Mouse (Mus musculus): Measurements from ENCODE around the gene Pip4p1. TPM values are rescaled to one million over a fixed set of nuclear protein-coding genes. Genes with fewer than 3 reads are reported as not detected.
"Not testable (repeated sequence)": the region's sequence is repeated elsewhere in the genome, so short reads cannot be mapped to it uniquely, and the experiment has no call there.

Gene Pip4p1
- polyA plus RNA-seq, 1 experiment = 156 TPM

- DNase-seq (ENCODE audit: extremely low spot score in 1 of 2, low spot score in 1 of 2) = peak; percentile 81 to 89
Measured at GRCm38 (mm10) chr14:50943932-50944667, 13.4 kb upstream of the Pip4p1 start, which contains the start of gene Gm49342. Gene Gm49342, plus strand, starts transcription at chr14:50944517.

- no peak for DNase-seq (ENCODE audit: extremely low spot score in 1 of 2, low spot score in 1 of 2)
Measured at GRCm38 (mm10) chr14:50938940-50939339, 8.3 kb upstream of the Pip4p1 start.

- DNase-seq (ENCODE audit: extremely low spot score in 1 of 2, low spot score in 1 of 2) = no peak
Measured at GRCm38 (mm10) chr14:50938119-50938908, 7.7 kb upstream of the Pip4p1 start.

GRCm38 (mm10) chr14:50936649-50937048 lies 6.0 kb upstream of the Pip4p1 start:
- no peak for DNase-seq (ENCODE audit: extremely low spot score in 1 of 2, low spot score in 1 of 2)

DNA sequence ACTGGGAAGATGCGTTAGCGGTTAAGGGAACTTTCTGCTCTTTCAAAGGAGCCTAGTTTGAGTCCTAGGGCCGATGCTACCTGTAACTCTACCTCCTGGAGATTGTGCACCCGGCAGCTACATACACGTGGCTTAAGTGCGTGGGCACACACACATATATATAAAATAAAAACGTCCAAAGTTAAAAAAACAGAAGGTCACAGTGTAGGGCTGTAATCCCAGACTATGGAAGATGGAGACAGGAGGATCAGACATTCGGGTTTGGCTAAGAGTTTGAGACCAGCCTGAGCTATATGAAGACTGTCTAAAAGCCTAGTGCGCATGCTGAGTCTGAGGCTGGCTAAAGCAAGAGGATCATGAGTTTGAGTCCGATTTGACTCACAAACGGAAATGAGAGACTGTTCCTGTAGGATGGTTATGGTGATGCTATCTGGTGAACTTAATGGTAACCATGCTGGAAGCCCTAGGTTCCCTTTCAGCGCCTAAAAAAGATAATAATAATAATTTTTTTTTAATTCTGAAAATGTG lies 901 bp upstream of the Pip4p1 start:
- no peak for DNase-seq (ENCODE audit: extremely low spot score in 1 of 2, low spot score in 1 of 2)

GRCm38 (mm10) chr14:50930377-50930753 lies 291 bp downstream of the Pip4p1 start:
- peak; percentile 22 to 47 for DNase-seq (ENCODE audit: extremely low spot score in 1 of 2, low spot score in 1 of 2)

DNA sequence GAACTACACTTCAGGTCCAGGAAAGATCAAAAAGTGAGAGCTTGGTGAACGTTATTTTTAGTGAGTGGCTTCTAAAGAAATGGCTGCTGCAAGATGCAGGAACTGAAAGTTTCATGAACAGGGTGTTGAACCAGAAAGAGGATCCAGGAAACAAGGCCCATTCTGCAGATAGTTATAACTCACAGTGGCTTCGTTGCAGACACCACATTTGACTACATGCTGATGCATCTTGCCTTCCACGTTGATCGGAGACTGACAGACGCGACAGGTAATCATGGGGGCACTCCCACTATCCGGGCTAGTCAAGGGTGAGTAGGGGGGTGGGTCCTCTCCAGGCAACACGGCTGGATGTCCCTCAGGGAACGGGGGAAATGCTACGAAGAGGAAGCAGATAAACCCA lies 705 bp downstream of the Pip4p1 start:
- DNase-seq (ENCODE audit: extremely low spot score in 1 of 2, low spot score in 1 of 2) = no peak

- DNase-seq (ENCODE audit: extremely low spot score in 1 of 2, low spot score in 1 of 2) = no peak
Measured at GRCm38 (mm10) chr14:50927366-50927765, 3.3 kb downstream of the Pip4p1 start.

DNA sequence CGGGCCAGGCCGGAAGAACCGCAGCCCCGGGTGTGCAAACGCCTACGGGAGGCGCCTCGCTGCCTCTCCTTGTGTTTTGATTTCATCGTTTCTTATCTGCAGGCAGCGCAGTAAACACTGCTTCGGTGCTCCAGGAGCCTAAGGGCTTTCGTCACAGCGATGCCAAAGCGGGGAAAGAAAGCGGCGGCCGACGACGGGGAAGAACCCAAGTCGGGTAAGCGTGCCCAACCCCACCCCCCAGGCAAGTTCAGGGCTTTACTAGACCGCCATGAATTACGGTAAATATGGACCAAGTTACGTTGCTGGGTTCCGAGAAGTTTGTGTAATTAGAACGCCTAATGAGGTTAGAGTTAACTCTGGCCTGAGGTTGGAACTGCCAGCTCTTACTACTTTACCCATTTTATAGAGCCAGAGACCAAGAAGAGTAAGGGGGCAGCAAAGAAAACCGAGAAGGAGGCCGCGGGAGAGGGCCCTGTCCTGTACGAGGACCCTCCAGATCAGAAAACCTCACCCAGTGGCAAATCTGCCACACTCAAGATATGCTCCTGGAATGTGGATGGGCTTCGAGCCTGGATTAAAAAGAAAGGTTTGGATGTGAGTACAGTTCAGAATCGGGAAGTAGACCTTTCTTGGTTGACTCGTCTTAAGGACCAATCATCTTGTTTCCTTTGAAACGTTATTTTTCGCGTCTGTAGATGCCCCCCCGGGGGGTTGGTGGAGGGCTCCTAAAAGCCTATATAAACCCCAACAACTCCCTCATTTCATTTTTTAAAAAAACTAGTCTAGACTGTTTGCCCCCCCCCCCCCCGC lies 5.3 kb downstream of the Pip4p1 start:
- peak in 1 of 2 experiments; percentile 17 for DNase-seq (ENCODE audit: extremely low spot score in 1 of 2, low spot score in 1 of 2)

- peak; percentile 96 to 98 for DNase-seq (ENCODE audit: extremely low spot score in 1 of 2, low spot score in 1 of 2)
Measured at GRCm38 (mm10) chr14:50924281-50925064, 6.2 kb downstream of the Pip4p1 start, which contains the start of the genes Osgep and Apex1. Gene Osgep, minus strand, starts transcription at chr14:50924893. Gene Apex1, plus strand, starts transcription at chr14:50924968.

DNA sequence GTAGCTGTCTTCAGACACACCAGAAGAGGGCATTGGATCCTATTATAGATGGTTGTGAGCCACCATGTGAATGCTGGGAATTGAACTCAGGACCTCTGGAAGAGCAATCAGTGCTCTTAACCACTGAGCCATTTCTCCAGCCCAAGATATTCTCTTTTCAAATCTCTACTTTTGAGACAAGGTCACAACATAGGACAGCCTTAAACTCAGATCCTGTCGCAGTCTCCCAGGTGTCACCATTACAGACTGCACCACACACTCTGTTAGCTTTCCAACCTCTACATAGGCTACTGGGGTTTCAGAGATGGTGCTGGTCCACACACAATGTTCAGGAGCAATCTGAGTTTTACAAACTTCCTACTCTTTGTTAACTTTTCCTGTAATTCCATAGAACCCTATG lies 7.2 kb downstream of the Pip4p1 start:
- DNase-seq (ENCODE audit: extremely low spot score in 1 of 2, low spot score in 1 of 2) = not testable (repeated sequence)

DNA sequence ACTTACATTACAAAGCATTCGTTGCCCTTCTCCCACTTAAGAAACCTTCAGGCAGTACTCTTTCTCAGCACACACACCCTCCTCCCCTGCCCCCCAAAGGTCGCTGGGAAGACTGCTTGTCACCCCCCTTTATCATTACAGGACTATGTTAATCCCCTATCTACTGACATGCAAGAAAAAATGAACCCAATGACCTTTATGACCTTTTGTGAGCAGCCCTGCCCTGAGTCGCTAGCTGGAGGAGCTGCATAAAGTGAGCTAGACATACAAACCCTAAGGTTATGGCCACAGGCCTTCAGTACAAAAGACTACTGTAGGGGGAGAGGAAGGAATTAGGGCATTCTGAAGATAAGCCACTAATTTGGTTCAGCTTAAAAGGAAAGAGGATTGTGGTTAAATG lies 19.3 kb downstream of the Pip4p1 start:
- no peak for DNase-seq (ENCODE audit: extremely low spot score in 1 of 2, low spot score in 1 of 2)

DNA sequence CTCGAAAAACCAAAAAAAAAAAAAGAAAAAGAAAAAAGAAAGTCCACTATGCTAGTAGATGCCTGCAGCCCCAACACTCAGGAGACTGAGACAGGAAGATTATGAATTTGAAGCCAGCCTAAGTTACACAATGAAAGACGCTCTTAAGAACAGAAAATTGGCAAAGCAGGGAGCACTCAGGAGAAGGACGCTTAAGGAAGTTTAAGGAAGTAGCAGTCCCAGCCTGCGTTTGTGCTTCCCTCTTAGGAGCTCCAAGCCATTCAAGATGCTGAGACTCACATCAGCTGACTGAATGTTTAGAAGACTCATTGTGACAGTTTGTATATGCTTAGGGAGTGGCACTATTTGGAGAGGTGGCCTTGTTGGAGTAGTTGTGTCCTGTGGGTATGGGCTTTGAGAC lies 22.5 kb downstream of the Pip4p1 start:
- no peak for DNase-seq (ENCODE audit: extremely low spot score in 1 of 2, low spot score in 1 of 2)

DNA sequence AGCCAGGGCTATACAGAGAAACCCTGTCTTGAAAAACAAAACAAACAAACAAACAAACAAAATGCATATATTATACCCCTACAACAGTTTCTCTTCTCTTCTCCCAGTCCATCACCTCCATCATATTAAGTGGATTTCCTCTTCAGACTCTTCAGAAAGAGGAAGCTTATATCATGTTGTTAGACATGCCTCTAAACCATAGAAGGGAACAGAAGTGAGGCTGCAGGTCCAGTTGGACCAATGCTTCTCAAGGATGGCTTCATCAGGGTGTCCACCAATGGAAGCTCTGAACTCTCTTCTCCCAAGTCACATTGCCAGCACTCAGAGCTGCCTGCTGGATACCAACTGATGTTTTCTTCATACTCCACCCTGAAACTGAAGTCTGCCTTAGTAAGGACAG lies 25.3 kb downstream of the Pip4p1 start:
- not testable (repeated sequence) for DNase-seq (ENCODE audit: extremely low spot score in 1 of 2, low spot score in 1 of 2)

GRCm38 (mm10) chr14:50904828-50905129 lies 25.9 kb downstream of the Pip4p1 start:
- no peak for DNase-seq (ENCODE audit: extremely low spot score in 1 of 2, low spot score in 1 of 2)

DNA sequence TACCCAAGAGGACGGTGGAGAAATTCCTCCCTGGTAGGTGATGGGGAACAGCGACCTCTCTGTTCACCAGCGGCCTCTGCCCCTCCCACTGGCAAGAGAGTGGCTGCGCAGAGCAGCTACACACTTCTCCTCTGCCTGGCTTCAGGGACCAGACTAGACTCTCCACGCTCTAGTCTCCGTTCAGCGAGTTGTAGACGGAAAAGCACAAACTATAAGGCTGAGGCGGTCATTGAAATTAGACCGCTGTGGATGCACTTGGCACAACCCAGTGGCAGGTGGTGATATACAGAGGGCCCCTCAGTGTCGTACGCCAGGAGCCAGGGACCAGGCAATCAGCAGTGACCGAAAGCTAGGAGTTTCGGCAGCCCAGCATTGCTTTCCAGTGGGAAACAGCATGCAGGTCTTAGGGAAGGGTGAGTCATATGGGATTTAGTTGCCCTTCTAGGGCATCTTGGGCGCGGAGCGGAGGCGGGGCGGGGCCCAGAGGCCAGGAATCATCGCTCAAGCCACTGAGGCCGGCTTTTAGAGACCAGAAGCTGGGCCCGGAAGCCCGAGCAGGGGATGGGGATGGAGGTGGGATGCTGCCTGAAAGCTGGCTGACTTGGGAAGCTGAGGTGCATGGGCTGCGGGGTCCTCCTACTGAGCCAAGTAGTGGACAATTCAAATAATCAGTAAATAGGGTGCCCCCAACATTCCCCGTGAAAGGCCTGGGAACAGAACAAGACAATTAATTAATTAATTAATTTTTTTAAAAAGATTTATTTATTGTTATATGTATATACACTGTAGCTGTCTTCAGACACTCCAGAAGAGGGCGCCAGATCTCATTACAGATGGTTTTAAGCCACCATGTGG lies 26.5 kb downstream of the Pip4p1 start:
- peak in 1 of 2 experiments; percentile 39 for DNase-seq (ENCODE audit: extremely low spot score in 1 of 2, low spot score in 1 of 2)

- DNase-seq (ENCODE audit: extremely low spot score in 1 of 2, low spot score in 1 of 2) = not testable (repeated sequence)
Measured at GRCm38 (mm10) chr14:50897992-50898391, 32.7 kb downstream of the Pip4p1 start.

GRCm38 (mm10) chr14:50897374-50897765 lies 33.3 kb downstream of the Pip4p1 start, which contains the start of gene Klhl33:
Gene Klhl33, minus strand, starts transcription at chr14:50897507.
- DNase-seq (ENCODE audit: extremely low spot score in 1 of 2, low spot score in 1 of 2) = peak in 1 of 2 experiments; percentile 8

All from frontal cortex, adult 2 months (tissue).